Mouse (Mus musculus): Measurements from ENCODE around the gene Zc3h18. TPM values are rescaled to one million over a fixed set of nuclear protein-coding genes. Genes with fewer than 3 reads are reported as not detected.

Gene Zc3h18
- total RNA-seq, 2 experiments from 2014 or later: 26.5 to 27.9 TPM

- DNase-seq (ENCODE audit: low spot score): no peak
Measured at GRCm38 (mm10) chr8:122461473-122462148, 85.2 kb downstream of the Zc3h18 start.

GRCm38 (mm10) chr8:122462510-122462909, 86.1 kb downstream of the Zc3h18 start:
- DNase-seq (ENCODE audit: low spot score): no peak

GRCm38 (mm10) chr8:122463651-122464640, 87.5 kb downstream of the Zc3h18 start:
- no peak for DNase-seq (ENCODE audit: low spot score)

GRCm38 (mm10) chr8:122464985-122465384, 88.6 kb downstream of the Zc3h18 start:
- DNase-seq (ENCODE audit: low spot score): no peak

Other genes with a start within 250 kb of the Zc3h18 start
- gene Zfpm1, start 94.5 kb upstream of the Zc3h18 start, total RNA-seq (2021): 1 to 10 TPM; 6.6 to 7.5 TPM
- gene Trhr2, start 15.9 kb upstream of the Zc3h18 start, total RNA-seq (2021): not detected
- not detected for gene Il17c, start 45.4 kb downstream of the Zc3h18 start, total RNA-seq (2021)
- gene Cyba, start 56.3 kb downstream of the Zc3h18 start, total RNA-seq (2021): 1 to 10 TPM; 4.5 to 8.6 TPM
- gene Mvd, start 66.8 kb downstream of the Zc3h18 start, total RNA-seq (2021): 1 to 10 TPM; 3.9 to 5.6 TPM
- gene Snai3, start 84.1 kb downstream of the Zc3h18 start, total RNA-seq (2021): 10 to 100 TPM in 1 of 2 experiments, 1 to 10 TPM in 1; 5.7 to 14.7 TPM
- gene Rnf166, start 99.5 kb downstream of the Zc3h18 start, total RNA-seq (2021): 10 to 100 TPM; 35.0 to 37.7 TPM
- 1 to 10 TPM; 6.3 to 7.6 TPM for gene Ctu2, start 99.5 kb downstream of the Zc3h18 start, total RNA-seq (2021)
- 10 to 100 TPM; 11.5 to 13.2 TPM for gene Piezo1, start 174.7 kb downstream of the Zc3h18 start, total RNA-seq (2021)
- gene Cdt1, start 191.4 kb downstream of the Zc3h18 start, total RNA-seq (2021): under 1 TPM; 0.30 to 0.66 TPM
- gene Aprt, start 200.3 kb downstream of the Zc3h18 start, total RNA-seq (2021): 10 to 100 TPM; 39.6 to 40.1 TPM
- 1 to 10 TPM; 1.0 to 1.1 TPM for gene Galns, start 234.9 kb downstream of the Zc3h18 start, total RNA-seq (2021)
- 10 to 100 TPM; 39.9 to 46.1 TPM for gene Trappc2l, start 235.0 kb downstream of the Zc3h18 start, total RNA-seq (2021)
- gene Pabpn1l, start 246.1 kb downstream of the Zc3h18 start, total RNA-seq (2021): not detected

Measured in gastrocnemius, adult 18-20 months (tissue).